Mouse (Mus musculus): Measurements from ENCODE around the gene Cdca5. TPM values are rescaled to one million over a fixed set of nuclear protein-coding genes. Genes with fewer than 3 reads are reported as not detected.
"Not testable (repeated sequence)": the region's sequence is repeated elsewhere in the genome, so short reads cannot be mapped to it uniquely, and the experiment has no call there.

Cdca5 gene
- total RNA-seq, 2 experiments from 2014 or later, result 12.8 to 14.8 TPM

DNA sequence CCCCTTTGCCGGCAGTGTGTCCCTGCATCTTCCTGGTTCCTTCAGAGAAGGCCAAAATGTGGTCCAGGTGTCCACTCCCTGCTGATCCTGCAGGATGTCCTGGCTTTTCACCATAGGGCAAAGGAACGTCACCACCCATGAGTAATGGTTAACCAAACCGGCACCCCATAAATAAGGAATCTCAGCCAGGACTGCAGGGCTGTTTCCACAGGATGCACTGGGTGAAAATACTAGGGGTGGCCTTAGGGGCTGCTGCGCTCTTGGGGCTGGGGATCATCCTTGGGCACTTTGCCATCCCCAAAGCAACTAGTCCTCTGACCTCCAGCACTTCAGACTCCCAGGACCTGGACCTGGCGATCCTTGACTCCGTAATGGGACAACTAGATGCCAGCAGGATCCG is 20.8 kb downstream of the Cdca5 start, which contains the start of gene Naaladl1:
TSS of gene Naaladl1 (plus strand) at position 197 of the 400 bp plus-strand sequence.
- DNase-seq, result no peak

DNA sequence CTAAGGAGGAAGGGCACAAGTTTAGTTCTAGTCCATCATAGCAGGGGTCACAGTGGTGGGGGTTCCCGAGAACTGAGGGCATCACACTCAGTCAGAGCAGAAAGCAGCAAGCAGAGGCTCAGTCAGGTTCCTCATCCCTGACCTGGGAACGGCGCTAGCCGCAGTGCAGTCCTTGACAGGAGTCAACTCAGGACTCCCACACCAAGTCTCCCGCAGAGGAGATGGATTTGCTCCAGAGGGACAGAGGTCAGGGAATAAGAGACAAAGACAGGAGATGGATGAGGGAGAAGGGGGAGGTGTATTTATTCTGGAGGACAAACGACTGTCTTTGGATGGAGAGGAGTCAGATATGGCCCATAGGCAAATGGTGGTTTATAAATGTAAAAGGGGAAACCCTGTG is 28.3 kb downstream of the Cdca5 start:
- no peak for DNase-seq

DNA sequence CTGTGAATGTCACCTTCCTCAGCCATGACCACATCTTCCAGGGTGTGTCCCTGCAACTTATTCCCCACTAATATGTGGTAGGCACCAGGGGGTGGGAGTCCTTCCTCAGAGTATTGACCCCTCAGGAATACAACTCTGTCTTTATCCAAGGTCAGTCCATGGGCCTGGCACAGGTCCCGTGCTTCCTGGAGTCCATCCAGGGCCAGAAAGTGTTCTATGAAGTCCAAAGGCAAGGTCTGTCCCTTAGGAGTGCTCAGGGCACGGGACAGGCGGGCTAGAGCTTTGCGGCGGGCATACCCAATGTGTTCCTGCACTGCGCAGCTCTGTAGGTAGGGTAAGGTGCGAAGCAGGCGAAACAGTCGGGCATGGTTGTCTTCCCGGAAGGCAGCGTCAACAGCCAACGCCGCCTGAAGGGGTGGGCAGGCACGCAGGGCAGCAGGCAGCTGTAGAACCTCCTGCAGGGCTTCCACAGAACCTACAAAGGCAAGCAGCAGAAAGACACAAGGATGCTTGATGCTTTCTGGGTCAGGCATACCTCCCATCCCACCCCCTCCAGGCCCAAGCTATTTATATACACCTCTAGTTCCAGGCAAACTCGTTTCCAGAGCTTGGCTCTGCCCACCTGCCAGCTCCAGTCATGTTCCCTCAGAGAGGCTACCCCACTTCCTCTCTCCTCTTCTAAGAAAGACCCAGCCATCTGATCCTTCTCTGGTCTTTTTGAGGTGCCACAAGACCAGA is 31.5 kb downstream of the Cdca5 start:
- peak; percentile 55 for DNase-seq

DNA sequence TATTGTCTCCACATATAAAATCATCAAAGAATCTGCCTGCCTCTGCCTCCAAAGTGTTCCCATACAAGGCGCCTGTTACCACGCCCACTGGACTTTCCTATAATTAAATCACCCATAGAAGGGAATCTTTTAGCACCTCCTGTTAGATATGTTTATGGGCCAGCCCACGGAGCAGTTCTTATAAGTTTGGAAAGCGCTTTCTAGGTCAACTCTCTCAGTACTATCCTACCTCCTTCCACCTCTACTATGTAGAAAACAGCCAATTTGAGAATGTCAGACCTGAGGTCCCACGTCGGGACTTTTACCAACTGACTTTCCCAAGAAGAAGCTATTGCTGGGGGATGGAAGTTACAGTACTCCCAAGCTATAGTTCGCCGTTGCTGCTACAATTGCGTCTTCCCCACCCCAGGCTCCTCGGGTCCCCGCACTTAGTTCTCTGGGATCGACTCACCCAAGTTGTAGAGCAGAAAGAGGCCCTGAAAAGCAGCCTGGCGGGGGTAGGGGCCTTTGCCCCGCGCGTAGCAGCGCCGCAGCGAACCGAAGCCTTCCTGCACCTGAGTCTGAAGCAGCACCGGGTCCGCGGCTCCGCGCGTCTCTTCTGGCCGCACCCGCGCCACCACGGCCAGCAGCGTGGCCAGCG is 32.7 kb downstream of the Cdca5 start:
- DNase-seq, result no peak

DNA sequence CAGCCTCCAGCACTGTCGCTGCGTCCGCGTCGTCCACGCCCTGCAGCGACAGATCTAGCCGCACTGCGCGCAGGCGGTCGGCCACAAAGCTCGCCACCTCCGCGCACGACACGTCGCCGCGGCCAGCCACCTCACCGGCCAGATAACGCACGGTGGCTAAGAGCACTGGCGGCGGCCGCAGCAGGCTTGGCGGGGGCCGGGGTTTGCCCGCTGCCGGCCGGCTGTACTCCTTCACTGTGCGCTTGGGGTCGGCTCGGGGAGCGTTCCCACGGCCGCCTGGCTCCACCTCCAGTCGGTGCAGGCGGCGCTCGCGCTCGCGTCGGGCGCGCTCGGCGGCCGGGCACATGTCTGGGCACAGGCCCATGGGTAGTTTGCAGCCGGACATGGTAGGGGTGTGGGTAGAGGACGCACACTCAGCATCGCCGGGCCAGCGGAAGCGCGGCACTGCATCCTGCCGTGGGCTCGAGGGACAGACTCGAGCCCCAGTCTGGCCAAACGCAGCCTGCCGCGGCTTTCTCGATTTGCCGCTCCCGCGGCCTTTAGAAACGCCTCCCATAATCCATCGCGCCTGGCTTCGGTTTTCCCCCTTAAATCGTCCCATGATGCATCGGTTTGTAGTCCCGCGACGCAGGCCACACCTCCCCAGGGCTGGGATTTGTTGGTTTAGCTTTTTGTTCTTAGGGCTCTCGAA is 33.3 kb downstream of the Cdca5 start, which contains the start of gene Sac3d1:
TSS of gene Sac3d1 (minus strand) at position 665 of the 691 bp plus-strand sequence.
- DNase-seq, result peak; percentile 89

DNA sequence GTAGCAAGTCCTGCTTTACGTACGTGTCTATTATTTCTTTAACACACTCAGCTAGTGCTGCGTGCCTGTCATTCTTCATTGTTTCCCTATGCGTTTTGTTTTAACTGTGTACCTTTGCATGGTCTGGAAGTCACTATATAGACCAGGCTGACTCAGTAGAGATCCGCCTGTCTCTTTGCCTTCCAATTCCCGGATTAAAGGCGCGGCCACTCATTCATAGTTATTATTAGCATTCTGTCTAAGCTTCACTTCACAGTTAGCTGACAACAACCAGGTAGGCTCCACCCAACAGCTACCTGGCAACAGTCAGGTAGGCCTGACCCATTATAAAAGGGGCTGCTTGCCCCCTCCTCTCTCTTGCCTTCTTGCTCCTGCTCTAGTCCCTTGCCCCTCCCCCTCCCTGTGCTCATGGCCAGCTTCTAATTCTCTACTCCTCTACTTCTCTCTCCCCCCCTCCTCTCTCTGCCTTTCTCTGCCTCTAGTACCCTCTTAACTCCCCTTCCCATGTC is 33.9 kb downstream of the Cdca5 start:
- no peak for DNase-seq

DNA sequence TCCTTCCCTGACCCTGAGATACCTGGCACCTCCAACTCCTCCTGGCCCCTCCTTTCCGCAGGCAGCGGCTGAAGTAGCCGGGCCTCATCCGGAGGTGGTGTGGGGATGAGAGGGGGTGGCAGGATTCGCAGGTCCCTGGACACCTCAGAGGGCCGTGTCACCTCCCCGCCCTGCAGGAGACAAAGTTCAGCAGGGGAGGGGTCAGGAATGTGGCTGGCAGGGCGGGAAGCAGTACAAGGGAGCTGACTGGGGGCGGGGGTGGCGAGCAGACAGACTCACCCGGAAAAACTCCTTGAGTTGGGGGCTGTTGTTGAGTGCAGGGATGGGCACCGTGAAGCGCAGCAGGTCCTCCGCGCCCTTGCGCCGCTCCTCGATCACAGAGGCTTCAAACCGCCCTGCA is 37.0 kb downstream of the Cdca5 start:
- no peak for DNase-seq

DNA sequence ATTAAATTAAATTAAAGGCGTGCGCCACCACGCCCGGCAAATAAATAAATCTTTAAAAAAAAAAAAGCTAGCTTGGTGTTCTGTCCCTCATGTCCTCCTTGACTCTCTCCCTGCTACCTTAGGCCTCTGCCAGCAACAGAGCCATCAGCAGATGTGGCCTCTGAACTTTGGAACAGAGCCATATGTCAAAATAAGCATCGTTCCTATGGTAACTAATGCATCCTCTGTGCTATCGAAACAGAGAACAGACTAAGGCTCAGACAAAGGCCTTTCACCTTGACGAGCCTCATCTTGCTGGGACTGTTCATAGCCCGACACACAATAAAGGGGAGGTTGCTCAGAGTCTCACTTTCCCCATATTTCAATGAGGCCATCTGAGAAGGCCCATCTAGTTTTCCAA is 38.5 kb downstream of the Cdca5 start:
- no peak for DNase-seq

DNA sequence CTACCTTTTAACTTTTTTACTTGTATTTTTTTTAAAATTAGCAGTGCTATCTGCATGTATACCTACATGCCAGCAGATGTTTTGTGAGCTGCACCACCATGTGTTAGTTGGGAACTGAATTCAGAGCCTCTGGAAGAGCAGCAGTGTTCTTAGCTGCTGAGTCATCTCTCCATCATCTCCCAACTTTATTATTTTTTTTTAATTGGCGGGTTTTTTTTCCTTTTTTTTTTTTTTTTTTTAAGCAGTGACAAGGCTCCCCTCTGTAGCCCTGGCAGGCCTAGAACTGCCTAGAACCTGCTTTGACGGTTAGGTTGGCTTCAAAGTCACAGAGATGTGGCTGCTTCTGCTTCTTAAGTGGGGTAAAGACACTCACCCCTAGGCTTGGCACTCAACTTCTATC is 40.1 kb downstream of the Cdca5 start:
- no peak for DNase-seq

DNA sequence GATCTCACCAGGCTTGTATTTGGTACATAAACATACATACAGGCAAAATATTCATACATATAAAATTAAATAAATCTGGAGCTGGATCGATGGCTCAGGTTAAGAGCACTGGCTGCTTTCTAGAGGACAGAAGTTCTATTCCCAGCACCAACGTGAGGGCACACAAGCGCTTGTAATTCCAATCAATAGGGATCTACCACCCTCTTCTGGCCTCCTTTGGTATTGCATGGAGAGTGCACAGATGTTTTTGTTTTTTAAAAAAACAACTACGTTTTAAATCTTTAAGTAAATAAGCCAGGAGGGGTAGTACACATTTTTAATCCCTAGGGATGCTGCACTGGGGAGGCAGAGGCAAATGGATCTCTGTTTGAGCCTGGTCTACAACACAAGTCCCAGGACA is 41.5 kb downstream of the Cdca5 start:
- DNase-seq, result peak; percentile 68

DNA sequence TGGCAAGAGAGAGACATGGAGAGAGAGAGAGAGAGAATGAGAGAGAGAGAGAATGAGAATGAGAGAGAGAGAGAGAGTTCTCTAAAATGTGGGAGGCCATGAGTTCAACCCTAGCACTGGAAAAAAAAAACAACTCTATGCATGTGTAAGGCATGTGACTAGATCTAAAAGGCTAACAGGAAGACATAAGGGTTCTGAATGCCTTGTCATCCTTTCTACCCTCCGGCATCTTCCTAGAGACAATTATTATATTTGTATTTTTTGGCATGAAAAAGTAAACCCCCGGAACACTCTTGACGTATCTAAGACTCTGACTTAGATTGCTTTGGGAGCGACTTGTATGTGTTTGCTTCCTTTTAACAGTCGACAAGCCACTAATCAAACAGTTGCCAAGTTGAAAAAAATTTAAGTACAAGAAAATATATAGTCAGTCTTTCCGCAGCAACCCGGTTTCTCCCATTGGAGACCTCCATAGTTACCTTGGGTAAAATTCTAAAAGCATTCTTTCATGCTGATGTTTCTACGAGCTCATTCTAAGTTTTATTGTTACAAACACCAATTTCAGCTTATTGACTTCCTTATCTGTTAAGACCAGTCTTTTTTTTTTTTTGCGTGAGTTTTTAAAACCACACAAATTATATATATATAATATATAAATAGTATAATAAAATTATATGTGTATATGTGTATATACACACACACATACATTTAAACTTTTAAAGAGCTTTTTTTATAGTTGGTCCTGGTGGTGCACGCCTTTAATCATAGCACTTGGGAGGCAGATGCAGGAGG is 42.2 kb downstream of the Cdca5 start:
- no peak for DNase-seq

DNA sequence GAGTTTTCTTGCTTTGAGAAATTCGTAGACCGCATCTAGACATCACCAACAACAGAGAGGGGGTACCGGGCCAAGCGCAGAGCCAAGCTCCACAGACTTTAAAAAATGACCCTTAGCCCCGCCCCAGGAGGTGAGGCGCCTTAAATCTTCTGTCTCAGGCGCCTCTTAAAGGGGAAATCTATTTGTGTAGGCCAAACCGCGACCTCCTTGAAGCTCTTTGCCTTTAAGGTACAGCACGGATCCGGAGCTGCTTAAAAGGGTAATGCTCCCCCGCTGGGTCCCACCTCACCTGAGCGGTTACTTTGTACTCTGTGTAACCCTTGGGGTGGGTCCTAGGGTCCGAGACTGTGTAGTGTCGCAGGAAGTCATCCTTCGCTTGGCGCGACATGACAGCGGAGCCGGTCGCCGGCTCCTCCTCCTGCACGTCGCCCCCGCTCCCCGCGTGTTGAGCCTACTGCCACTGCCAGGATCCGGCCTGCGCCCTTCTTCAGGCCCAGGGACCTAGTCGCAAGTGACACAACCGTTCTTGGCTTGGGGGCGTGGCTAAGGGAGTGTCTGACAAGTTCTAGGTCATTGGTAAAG is 43.1 kb downstream of the Cdca5 start, which contains the start of gene Snx15:
TSS of gene Snx15 (minus strand) at position 545 of the 582 bp plus-strand sequence.
- DNase-seq, result peak; percentile 95

DNA sequence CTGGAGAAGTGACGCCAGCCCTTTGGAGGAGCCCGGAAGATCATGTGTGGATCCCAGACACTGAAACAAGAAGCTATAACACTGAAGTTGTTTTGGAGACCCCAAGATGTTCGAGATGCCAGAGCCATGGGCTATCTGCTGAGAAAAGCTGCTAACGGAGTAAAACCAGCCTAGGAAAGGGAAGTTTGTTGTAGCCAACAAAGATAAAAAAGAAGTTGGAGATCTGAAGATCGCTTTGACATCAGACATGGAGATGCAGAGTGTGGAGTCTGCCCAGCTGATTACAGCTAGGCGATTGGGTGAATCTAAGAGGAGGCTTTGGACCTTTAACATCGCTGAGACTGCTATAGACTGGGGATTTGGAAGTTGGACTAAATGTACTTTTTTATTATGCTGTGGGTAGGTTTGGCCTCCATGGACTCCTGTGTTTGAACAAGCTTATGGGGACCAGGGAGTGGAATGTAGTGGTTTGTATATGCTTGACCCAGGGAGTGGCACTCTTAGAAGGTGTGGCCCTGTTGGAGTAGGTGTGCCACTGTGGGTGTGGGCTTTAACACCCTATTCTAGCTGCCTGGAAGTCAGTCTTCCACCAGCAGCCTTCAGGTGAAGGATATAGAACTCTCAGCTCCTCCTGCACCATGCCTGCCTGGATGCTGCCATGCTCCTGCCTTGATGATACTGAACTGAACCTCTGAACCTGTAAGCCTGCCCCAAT is 45.8 kb downstream of the Cdca5 start:
- DNase-seq, result not testable (repeated sequence)

DNA sequence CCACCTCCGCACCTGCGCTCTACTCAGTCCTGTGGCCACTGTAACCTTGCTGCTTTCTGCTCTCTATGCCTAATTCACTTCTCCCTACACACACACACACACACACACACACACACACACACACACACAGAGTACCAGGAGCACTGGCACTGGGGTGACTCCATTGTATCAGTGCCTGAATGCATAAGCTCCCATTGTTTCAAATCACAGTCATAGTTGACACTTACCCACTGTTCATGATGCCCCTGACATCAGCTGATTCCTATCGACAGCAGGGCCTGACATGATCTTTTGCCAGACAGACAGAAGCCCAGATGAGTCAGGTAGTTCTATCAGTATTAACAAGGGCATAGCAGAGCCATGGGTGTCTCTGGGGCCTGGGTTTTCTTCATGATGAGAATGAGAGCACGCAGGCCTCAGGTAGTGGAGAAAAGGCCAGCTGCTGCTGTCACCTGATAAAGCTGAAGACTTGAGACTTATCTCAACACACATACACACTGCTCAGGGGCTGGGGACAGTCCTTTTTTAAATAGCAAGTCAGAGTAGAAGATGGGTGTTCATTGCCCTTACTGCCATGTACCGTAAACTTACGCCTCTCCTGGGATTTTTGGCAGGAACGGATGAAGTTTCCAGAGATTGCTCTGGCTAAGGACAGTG is 47.5 kb downstream of the Cdca5 start:
- DNase-seq, result no peak

DNA sequence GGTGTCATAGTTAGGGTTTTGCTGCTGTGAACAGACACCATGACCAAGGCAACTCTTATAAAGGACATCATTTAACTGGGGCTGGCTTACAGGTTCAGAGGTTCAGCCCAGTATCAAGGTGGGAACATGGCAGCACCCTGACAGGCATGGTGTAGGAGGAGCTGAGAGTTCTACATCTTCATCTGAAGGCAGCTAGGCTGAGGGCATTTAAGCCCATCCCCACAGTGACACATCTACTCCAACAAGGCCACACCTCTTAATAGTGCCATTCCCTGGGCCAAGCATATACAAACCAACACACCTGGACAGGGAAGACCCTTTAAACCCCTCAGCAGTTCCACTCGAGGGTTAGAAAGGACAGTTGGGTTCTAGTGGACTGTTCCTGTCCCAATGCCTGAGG is 48.4 kb downstream of the Cdca5 start:
- DNase-seq, result not testable (repeated sequence)

DNA sequence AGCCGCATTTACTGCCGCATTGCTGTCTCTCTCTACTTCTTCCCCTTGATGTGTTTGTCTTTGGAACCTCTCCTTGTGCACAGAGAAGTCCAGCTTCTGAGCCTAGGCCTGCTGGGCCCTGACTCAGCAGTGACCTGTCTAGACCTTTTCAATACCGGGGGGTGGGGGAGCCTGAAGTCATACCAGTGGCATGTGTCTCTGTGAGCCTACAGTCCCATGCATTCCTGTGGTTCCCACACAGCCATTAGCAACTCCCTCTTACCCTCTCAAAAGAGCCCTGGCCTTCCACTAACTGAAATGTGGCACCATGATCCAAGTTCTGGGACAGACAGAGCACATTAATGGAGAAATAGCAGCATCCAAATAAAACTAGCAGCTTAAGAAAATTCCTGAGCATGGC is 51.6 kb downstream of the Cdca5 start:
- DNase-seq, result no peak

DNA sequence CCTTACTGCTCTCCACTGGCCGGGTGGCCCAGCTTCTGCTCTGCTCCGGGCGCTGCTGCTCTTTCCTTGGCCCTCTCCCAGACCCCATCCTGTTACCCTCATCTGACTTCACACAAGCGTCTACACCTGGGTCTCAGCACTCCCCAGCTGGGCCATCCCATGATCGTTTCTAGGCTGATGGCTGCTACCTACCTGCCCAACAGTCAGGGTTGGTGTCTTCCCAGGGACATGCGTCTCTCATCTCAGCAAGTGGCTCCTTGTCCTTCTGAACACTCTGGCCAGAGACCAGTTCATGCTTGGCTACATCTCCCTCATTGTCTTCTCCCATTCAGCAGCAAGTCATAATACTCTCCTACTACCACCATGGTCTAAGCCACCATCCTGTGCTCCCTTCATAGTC is 54.9 kb downstream of the Cdca5 start:
- no peak for DNase-seq

DNA sequence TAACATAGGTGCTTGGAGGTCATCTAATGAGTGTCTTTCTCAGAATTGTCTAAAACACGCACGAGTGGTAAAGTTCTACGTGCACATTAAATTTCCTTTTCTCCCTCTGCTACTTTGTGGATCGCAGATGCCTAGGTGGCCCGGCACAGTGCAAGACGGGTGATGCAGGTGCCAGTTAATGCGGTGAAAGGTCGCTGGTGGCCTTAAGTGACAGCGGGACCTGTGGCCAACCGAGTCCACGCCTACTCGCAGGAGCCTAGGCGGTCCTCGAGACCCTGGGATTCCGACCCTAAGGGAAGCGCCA is 55.5 kb downstream of the Cdca5 start:
- DNase-seq, result no peak

DNA sequence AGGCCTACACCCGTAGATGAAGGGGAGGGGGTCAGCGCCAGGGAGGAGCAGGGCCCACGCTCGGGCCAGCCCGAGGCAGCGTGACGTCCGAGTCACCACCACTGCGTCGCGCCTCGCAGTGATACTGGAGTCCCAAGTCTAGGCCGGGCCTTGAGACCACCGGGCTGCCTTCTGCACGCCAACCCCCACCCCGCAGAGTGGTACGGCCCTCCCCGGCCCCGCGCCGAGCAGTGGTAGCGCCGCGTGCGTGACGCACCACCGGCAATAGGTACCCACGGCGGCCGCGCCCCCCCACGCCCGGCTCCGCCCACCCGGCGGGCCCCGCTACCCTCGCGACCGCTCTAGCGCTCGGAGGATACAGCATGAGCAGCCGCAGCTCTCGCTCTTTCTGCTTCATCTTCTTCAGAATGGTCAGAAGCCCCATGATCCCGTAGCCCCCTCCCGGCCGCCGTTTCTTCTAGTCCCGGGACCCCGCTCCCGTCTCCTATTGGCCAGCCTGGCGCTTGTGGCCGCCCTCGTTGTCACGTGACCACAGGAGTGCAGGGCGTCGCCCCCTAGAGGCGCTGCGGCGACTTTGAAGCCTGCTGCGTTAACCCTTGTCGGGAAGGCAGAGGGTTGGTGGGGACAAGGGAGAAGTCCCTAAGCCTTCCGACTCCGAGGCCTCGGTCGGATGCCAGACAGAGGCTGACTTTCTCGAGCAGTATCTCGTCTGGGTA is 56.1 kb downstream of the Cdca5 start, which contains the start of gene Batf2:
TSS of gene Batf2 (plus strand) at position 306 of the 716 bp plus-strand sequence.
- peak; percentile 94 for DNase-seq

DNA sequence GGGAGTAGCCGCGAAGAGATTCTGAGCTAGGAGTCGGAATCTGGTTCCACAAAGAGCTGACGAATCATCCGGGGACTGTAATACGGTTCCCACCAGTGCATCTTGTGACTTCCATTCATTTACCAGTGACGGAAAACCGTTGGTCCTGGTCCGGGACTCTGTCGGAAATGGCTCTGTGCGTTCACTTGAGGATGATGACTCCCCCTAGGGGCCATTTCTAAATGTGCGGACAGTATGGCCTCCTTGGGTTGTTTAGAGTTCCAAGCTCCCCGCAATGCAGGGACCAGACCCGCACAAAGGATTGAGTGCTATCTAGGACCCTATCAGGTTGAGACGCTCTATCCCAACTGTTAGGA is 56.6 kb downstream of the Cdca5 start, which contains the start of gene Arl2:
TSS of gene Arl2 (minus strand) at position 155 of the 356 bp plus-strand sequence.
- DNase-seq, result peak; percentile 84
